Mouse (Mus musculus): ENCODE measurements around the gene Col6a4. TPM values are rescaled to one million over a fixed set of nuclear protein-coding genes. Genes with fewer than 3 reads are reported as not detected.

Gene Col6a4
- 2.9 TPM for polyA plus RNA-seq (2015; fragmentation: Illumina TruSeq; extraction: RNeasy Lipid Tissue Mini Kit (QIAGEN cat#74804); ENCODE audit: low read depth, low replicate concordance)

DNA sequence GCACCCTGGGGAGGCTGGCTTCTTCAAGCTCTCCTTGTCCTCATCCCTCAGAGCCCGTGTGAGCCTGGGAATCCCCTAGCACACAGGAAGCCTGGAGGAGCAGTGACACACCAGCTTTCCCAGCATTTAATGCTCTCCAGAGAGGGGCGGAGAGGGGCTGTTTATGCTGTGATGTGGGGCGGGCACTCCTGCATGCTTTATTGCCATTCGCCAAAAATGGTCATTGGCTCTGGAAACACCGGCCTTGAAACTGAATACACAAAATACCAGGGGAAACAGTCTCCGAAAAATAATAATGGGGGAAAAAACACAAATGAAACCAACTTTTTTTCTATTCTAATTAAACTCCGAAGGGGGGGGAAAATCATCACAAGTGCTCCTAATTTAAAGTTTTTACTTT is at the start of gene Col6a4:
TSS of gene Col6a4 (minus strand) at position 101 of the 400 bp plus-strand sequence.

DNA sequence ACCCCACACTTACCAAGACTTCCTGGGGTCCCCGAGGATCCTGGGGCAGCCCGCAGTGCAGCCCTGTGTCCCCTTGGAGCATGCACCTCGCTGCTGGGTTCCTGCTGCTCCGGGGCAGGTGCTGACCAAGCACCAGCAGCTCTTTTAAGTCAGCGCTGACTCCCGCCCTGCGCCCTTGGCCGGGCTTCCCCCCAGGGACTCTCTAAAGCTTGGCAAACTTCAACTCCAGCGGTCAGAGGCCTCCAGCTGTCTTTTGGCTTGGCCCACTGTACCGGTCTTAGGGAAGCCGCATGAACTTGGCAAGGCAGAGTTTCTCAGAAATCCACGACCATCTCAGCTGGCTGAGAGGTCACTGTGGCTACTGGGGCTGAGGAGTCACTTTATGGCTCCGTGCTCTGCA is 136.1 kb downstream of the Col6a4 start, which contains the start of gene Col6a5:
TSS of gene Col6a5 (minus strand) at position 111 of the 400 bp plus-strand sequence.

Other genes starting within 250 kb of the Col6a4 start
- gene Col6a5, start 136.1 kb downstream of the Col6a4 start, polyA plus RNA-seq (2015; fragmentation: Illumina TruSeq; extraction: RNeasy Lipid Tissue Mini Kit (QIAGEN cat#74804); ENCODE audit: low read depth, low replicate concordance): 0.62 TPM
- gene Glyctk, start 61.4 kb upstream of the Col6a4 start, polyA plus RNA-seq (2015; fragmentation: Illumina TruSeq; extraction: RNeasy Lipid Tissue Mini Kit (QIAGEN cat#74804); ENCODE audit: low read depth, low replicate concordance): 2.7 TPM
- gene Wdr82, start 74.1 kb upstream of the Col6a4 start, polyA plus RNA-seq (2015; fragmentation: Illumina TruSeq; extraction: RNeasy Lipid Tissue Mini Kit (QIAGEN cat#74804); ENCODE audit: low read depth, low replicate concordance): 104 TPM
- gene Ppm1m, start 103.0 kb upstream of the Col6a4 start, polyA plus RNA-seq (2015; fragmentation: Illumina TruSeq; extraction: RNeasy Lipid Tissue Mini Kit (QIAGEN cat#74804); ENCODE audit: low read depth, low replicate concordance): 33.0 TPM
- gene Twf2, start 106.3 kb upstream of the Col6a4 start, polyA plus RNA-seq (2015; fragmentation: Illumina TruSeq; extraction: RNeasy Lipid Tissue Mini Kit (QIAGEN cat#74804); ENCODE audit: low read depth, low replicate concordance): 67.1 TPM
- gene Tlr9, start 125.8 kb upstream of the Col6a4 start, polyA plus RNA-seq (2015; fragmentation: Illumina TruSeq; extraction: RNeasy Lipid Tissue Mini Kit (QIAGEN cat#74804); ENCODE audit: low read depth, low replicate concordance): 0.61 TPM
- 108 TPM for gene Alas1, start 151.9 kb upstream of the Col6a4 start, polyA plus RNA-seq (2015; fragmentation: Illumina TruSeq; extraction: RNeasy Lipid Tissue Mini Kit (QIAGEN cat#74804); ENCODE audit: low read depth, low replicate concordance)
- 22.6 TPM for gene Poc1a, start 184.3 kb upstream of the Col6a4 start, polyA plus RNA-seq (2015; fragmentation: Illumina TruSeq; extraction: RNeasy Lipid Tissue Mini Kit (QIAGEN cat#74804); ENCODE audit: low read depth, low replicate concordance)